Mouse (Mus musculus): ENCODE results near the gene Sstr3.

DNA sequence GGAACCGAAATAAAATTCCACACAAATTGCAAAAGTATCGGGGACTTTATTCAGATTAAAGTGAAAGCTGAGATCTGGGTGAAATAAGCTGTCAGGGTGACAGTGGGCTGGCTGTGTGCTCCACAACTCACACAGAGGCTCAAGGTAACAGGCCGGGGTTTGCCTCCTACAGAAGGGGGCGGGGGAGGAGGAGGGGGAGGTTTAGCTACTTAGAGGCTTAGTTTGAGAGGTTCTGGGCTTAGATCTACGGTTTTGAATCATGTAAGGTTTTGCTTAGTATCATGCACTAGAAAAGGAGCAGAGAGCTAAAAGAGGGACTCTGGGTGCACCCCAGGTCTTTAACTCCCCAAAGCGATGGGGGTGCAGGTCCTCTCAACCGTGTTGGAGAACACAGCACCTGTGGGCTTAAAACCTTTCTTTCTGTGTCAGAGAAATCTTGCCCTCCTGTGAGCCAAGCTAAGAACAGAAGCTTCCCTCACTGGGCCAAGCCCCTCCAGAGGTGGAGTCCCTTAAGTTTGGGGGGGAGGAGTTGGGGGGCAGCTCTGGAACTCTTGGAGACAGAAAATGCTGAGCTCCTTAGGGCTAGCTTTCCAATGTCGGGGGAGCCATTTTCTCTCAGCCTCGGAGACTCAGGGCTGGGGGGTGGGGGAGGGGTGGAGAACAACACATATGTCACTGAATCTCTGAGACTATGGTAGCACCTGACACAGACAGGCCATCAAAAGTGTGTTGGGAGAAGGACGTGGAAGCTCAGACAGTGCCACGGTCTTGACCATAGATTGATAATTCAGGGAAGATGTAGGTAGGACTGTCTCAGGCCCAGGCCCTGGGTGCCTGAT is 14.9 kb upstream of the Sstr3 start:
- TF ChIP-seq CTCF (IDR thresholded peaks at IDR 0.05; ENCODE audit: low read depth) (no peak), EP300 (IDR thresholded peaks at IDR 0.05; ENCODE audit: low read depth) (no peak)
